Mouse (Mus musculus) activated CD4-positive, CD25-positive, alpha-beta regulatory T cell, adult 4 months (primary cell): ENCODE data around the gene Cenpx. TPM values are rescaled to one million over a fixed set of nuclear protein-coding genes. Genes with fewer than 3 reads are reported as not detected.
"Not testable (repeated sequence)": the region's sequence is repeated elsewhere in the genome, so short reads cannot be mapped to it uniquely, and the experiment has no call there.

Source experiments
- ATAC-seq: one replicate; pipeline ENCODE4 v1.8.0; 2017
- polyA plus RNA-seq, 2 experiments: library from polyadenylated mRNA; unstranded; fragments of 100-300 nt; shearing (Covaris generic); gene quantifications; one replicate each; pipeline ENCODE4 v1.2.1; 2017

Cenpx gene
- polyA plus RNA-seq, 2 experiments from 2014 or later, result 163 to 165 TPM

DNA sequence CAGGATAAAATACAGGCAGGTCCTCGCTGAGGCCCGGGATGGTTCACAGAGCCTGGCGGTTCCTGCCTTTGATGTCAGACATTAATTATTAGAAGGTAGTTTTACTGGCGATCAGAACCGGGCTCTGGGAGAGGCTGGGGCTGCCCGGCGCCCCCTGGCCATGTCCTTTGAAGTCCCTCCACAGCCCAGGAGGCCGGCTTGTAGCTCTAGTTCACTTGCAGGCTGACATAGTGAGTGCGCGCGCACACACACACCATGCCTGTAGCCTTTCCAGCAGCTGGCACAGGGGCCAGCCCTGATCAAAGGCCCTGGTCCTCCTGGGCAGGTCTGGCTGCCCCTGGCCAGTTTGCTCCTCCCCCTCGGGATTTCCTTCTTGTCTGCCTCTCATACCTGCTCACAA lies 17.9 kb downstream of the Cenpx start:
- no peak for ATAC-seq

GRCm38 (mm10) chr11:120695184-120695583 lies 18.4 kb downstream of the Cenpx start:
- no peak for ATAC-seq

GRCm38 (mm10) chr11:120693461-120693860 lies 20.1 kb downstream of the Cenpx start:
- no peak for ATAC-seq

- no peak for ATAC-seq
These were observed 21.0 kb downstream of the Cenpx start for GRCm38 (mm10) chr11:120692471-120693011.

DNA sequence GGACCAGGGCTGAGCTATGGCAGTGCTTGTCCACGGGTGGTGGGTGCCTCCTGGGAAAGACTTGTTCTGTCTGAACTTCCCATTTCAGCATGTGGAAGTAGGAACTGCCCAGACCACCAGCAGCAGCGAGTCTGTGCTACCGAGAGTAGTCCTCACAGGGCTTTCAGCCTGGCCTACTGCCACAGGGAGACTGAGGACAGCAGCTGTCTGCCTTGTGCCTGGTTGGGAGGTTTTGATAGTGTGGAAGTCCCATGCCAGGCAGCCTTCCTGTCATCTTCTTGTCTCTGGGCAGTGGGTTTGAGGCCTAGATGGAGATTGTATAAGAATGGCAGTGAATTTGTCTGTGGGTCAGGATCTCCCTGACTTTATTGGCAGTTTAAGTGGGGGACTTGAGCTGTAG lies 24.2 kb downstream of the Cenpx start:
- no peak for ATAC-seq

DNA sequence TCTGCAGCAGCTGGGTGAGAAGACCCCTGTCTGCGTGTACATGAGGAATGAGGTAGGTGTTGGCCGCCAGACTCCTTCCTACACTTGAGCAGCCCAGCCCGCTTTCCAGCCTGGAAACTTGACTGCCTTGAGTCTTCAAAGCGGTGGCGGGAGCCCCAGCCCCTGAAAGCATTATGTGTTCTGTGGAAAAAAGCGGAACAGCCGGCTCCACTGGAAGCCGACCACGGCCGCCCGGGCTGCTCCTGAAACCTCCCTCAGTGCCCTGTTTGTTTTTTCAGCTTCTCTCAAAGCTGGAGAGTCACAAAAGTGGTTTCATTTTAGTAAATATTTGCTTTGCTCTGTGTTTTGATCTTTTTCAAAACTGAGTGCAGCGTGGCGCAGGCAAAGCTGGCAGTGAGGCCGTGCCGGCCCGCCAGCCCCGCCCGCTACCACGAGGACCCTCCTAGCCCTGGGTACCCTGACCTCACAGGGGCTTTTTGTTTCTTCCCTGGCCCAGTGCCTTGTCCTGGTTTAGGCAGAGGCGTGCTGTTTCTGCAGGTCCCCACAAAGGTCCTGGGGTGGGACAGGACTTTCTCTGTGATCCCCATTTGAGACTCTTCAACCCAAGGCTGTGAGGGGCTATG lies 26.8 kb downstream of the Cenpx start:
- ATAC-seq, result no peak

DNA sequence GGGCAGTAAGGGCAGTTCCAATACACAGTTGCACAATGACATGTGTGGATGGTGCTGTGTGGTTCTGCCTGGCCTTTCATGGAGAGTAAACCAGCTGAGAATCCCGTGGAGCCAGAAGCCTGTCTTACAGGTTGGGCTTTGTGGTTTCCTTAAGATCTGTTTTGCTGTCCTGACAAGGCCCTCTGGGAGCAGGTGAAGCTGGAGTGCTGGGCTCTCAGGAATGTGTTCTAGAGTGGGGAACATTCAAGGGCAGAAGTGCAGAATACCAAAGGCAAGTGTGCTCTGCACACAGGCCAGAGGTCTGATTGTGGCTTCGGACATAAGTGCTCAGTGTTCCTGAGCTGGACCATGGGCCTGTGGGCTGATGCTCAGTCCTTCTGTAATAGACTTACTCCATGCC lies 28.9 kb downstream of the Cenpx start:
- no peak for ATAC-seq

GRCm38 (mm10) chr11:120684086-120684485 lies 29.5 kb downstream of the Cenpx start:
- ATAC-seq, result no peak

DNA sequence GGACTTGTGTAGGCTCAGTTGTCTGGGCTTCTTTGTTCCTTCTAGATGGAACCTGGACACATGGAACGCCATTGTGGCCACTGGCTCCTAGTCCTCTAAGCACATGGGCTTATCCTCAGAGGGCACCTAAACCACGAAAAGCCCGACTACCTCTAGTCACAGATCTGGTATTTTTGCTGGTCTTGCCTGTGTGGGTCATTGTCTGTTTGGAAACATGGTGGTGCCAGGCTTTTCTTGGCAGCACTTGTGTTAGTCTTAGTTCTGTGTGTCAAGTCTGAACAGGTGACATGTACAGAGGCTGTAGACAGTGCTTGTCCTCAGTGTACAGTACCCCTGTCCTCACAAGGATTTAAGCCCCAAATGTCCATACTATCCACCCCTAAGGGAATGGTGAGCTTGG lies 30.0 kb downstream of the Cenpx start:
- no peak for ATAC-seq

GRCm38 (mm10) chr11:120682683-120683082 lies 30.9 kb downstream of the Cenpx start:
- no peak for ATAC-seq

GRCm38 (mm10) chr11:120679909-120680308 lies 33.6 kb downstream of the Cenpx start:
- no peak for ATAC-seq

DNA sequence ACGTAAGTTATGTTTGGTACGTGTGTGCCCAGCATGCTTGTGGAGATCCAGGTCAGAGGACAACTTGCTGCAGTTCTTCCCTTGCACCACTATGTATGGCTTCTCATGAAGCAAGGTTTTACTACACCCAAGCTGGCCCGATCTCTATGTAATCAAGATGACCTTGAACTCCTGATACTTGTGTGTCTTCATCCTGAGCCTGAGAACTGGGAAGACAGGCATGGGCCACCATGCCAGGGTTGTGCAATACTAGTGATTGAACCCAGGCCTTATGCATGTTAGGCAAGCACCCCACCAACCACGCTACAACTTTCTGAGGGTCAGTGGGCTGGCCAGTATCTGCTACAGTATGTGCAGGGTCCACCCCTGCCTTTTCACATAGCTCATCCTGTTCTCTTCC lies 36.6 kb downstream of the Cenpx start:
- ATAC-seq, result no peak

GRCm38 (mm10) chr11:120675875-120676274 lies 37.7 kb downstream of the Cenpx start:
- ATAC-seq, result not testable (repeated sequence)

- no peak for ATAC-seq
These were observed 39.9 kb downstream of the Cenpx start for GRCm38 (mm10) chr11:120673594-120674122.

- peak; percentile 85 for ATAC-seq
These were observed 40.6 kb downstream of the Cenpx start, which contains the start of gene Aspscr1 for GRCm38 (mm10) chr11:120672687-120673593. TSS of gene Aspscr1 (plus strand) at chr11:120672973.

DNA sequence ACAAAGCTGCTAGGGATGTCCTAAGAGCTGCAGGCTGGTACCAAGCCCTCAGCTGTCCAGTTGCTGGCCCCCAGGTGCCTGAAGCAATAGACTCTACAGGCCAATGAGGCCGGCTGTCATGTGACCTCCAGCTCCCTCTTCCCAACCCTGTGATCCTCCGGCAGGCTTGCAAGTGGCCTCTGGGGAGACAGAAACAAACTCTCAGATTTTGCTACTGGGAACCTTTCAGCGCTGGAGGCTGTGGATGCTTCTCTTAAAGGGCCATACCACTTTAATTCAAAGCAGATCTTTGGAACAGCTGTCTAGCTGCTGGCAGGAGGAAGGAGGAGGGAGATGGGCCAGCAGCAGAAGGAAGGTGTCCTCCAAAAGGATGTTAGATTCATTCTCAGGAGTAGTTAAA lies 46.9 kb downstream of the Cenpx start:
- ATAC-seq, result no peak

DNA sequence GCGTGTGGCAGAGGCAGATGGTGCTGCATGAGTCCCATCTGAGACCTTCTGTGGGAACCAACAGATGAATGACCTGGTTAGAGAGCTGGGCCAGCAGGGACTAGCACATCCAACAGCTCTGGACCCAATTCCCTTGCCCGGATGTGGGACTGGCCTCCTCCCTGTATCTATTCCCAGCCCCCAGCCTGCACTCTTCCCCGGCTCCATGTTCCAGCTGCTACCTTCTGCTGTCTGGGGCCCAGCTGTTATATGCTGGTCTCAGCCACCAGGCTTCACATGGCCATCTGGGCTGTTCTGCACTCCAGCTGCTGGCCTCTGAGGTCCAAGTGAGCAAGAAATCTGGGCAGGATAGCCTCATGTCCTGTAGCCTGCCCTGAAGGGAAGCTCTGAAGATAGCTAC lies 48.1 kb downstream of the Cenpx start:
- no peak for ATAC-seq

DNA sequence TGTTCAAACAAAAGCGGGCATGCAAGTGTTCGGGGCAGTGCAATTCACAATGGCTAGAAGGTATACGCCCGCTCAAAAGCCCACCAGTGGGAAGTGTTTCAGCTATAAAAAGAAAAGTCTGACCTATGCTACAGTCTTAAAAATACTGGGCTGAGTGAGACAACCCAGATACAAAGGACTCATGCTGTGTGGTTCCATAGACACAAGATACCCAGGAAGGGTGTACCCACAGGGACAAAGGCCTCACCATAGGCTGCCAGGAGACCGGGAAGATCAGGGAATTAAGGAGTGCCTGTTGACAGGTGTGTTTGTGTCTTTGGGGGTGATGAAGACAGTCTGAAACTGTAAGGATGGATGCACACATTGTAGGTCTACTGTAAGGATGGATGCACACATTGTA lies 49.8 kb downstream of the Cenpx start:
- no peak for ATAC-seq

GRCm38 (mm10) chr11:120662759-120663158 lies 50.8 kb downstream of the Cenpx start:
- no peak for ATAC-seq

DNA sequence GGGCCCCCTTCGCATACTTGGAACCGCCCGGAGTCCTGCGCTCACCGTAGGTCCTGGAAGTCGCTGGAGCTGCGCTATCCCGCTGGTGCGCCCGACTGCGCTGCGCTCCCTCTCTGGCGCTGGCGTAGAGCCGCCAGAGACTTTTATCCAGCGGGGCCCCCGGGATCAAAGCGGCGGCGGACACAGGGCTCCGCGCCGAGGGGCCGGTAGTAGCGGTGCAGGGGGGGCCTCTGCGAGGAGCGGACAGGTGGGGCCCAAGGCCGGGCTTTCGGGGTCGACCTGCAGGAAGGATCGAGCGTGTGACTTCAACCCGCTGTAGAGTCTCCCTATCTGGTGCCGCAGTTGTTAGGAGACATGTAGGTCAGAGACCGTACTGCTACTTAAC lies 52.5 kb downstream of the Cenpx start, which contains the start of gene Notum:
Notum (minus strand) TSS at position 100 of the 385 bp plus-strand sequence.
- no peak for ATAC-seq
